Mouse (Mus musculus) limb, embryonic 14.5 days (tissue): ENCODE measurements at regions not wholly inside any gene's neighbourhood (a gene's known extent, or its start where the extent isn't known, plus 50 kb on each side); places are given as distances from the start of the nearest gene placed in this dataset.
"Not testable (repeated sequence)": the region's sequence is repeated elsewhere in the genome, so short reads cannot be mapped to it uniquely, and the experiment has no call there.

Experiments used
- ATAC-seq: fragments of 200-750 bp; cut with Nextera tagmentation; 2 replicates; pipeline ENCODE4 v1.8.0; 2017; ENCODE audit warnings: low read depth, moderate number of reproducible peaks, moderate TSS enrichment; ENCODE audit not compliant: low FRiP score
- DNase-seq: peaks from one replicate; pipeline ENCODE4 v3.0.0-alpha.2; 2015; ENCODE audit warnings: low spot score
- H3K27ac ChIP-seq: fragments of 300-500 bp; sonication (generic); replicated peaks from 2 replicates; pipeline ENCODE4 v1.5.1; 2014; ENCODE audit warnings: low read depth, mild to moderate bottlenecking, low read length, moderate library complexity, mixed read lengths
- H3K27me3 ChIP-seq: fragments of 300-500 bp; sonication (generic); 2 replicates; pipeline ENCODE4 v1.6.1; 2014; ENCODE audit warnings: low read length, mixed read lengths; ENCODE audit not compliant: control insufficient read depth, insufficient read depth
- H3K36me3 ChIP-seq: fragments of 300-500 bp; sonication (generic); 2 replicates; pipeline ENCODE4 v1.6.1; 2014; ENCODE audit warnings: mild to moderate bottlenecking, low read length, moderate library complexity, mixed read lengths; ENCODE audit not compliant: control insufficient read depth, insufficient read depth
- H3K4me1 ChIP-seq: fragments of 300-500 bp; sonication (generic); 2 replicates; pipeline ENCODE4 v1.6.1; 2014; ENCODE audit warnings: antibody characterized with exemption, low read length, mixed read lengths; ENCODE audit not compliant: control insufficient read depth, insufficient read depth
- H3K4me2 ChIP-seq: fragments of 300-500 bp; sonication (generic); replicated peaks from 2 replicates; pipeline ENCODE4 v1.6.1; 2014; ENCODE audit warnings: low read depth, mild to moderate bottlenecking, low read length, moderate library complexity; ENCODE audit not compliant: severe bottlenecking
- H3K4me3 ChIP-seq: fragments of 300-500 bp; sonication (generic); replicated peaks from 2 replicates; pipeline ENCODE4 v1.5.1; 2014; ENCODE audit warnings: low read length
- H3K9ac ChIP-seq: fragments of 300-500 bp; sonication (generic); 2 replicates; pipeline ENCODE4 v1.6.1; 2014; ENCODE audit warnings: mild to moderate bottlenecking, low read depth, low read length, moderate library complexity; ENCODE audit not compliant: severe bottlenecking
- H3K9me3 ChIP-seq: fragments of 300-500 bp; sonication (generic); 2 replicates; pipeline ENCODE4 v1.6.1; 2016; ENCODE audit warnings: low read length; ENCODE audit not compliant: control insufficient read depth
- POLR2A ChIP-seq: fragments of 200-500 bp; IDR thresholded peaks from 2 replicates; pipeline ENCODE4 v1.8.0; 2012; ENCODE audit warnings: inconsistent platforms, mild to moderate bottlenecking, moderate library complexity, borderline replicate concordance; ENCODE audit not compliant: insufficient read depth, insufficient read length; ENCODE audit errors: extremely low read depth
- WGBS: fragments of 180-500 bp; shearing (Covaris S2); extraction: QIAGEN DNeasy Blood & Tissue Kit; methylation state at CpG from one replicate; pipeline ENCODE4 v1.1.7; 2014; 5-methylcytosine and 5-hydroxymethylcytosine counted together

GRCm38 (mm10) chr4:67229214-67229613, 401.8 kb downstream of the Tlr4 start:
- no peaks in the 10 kb centered on the region for H3K9me3 ChIP-seq
- ATAC-seq (no peak), DNase-seq (no peak)
- H3K4me2 ChIP-seq = no peak overlapping the region
- H3K4me3 ChIP-seq = no peak overlapping the region
- H3K27me3 ChIP-seq = no peaks in the 10 kb centered on the region
- H3K4me1 ChIP-seq = no peaks in the 10 kb centered on the region
- no peak overlapping the region for H3K27ac ChIP-seq
- 78% methylated on average over 3 of the region's 3 CpGs for WGBS
- TF ChIP-seq POLR2A = no peak
- no peak overlapping the region for H3K9ac ChIP-seq
- H3K36me3 ChIP-seq = no peaks in the 10 kb centered on the region

- no peak overlapping the region for H3K4me2 ChIP-seq
- no peaks in the 10 kb centered on the region for H3K27me3 ChIP-seq
- ATAC-seq (no peak), DNase-seq (no peak)
- no peaks in the 10 kb centered on the region for H3K4me1 ChIP-seq
- no peak overlapping the region for H3K9ac ChIP-seq
- 83% methylated on average over 4 of the region's 4 CpGs for WGBS
- no peak overlapping the region for H3K27ac ChIP-seq
- no peak for TF ChIP-seq POLR2A
- no peaks in the 10 kb centered on the region for H3K9me3 ChIP-seq
- H3K4me3 ChIP-seq = no peak overlapping the region
- H3K36me3 ChIP-seq = no peaks in the 10 kb centered on the region
Measured at GRCm38 (mm10) chr4:67273553-67273952, 446.2 kb downstream of the Tlr4 start.

- ATAC-seq (no peak), DNase-seq (no peak)
- H3K27me3 ChIP-seq = no peaks in the 10 kb centered on the region
- TF ChIP-seq POLR2A = no peak
- no peak overlapping the region for H3K9ac ChIP-seq
- H3K4me1 ChIP-seq = no peaks in the 10 kb centered on the region
- H3K9me3 ChIP-seq = no peaks in the 10 kb centered on the region
- 68% methylated on average over 6 of the region's 6 CpGs for WGBS
- H3K27ac ChIP-seq = no peak overlapping the region
- no peaks in the 10 kb centered on the region for H3K36me3 ChIP-seq
- no peak overlapping the region for H3K4me2 ChIP-seq
- no peak overlapping the region for H3K4me3 ChIP-seq
Measured at GRCm38 (mm10) chr4:67301020-67301419, 473.6 kb downstream of the Tlr4 start.

DNA sequence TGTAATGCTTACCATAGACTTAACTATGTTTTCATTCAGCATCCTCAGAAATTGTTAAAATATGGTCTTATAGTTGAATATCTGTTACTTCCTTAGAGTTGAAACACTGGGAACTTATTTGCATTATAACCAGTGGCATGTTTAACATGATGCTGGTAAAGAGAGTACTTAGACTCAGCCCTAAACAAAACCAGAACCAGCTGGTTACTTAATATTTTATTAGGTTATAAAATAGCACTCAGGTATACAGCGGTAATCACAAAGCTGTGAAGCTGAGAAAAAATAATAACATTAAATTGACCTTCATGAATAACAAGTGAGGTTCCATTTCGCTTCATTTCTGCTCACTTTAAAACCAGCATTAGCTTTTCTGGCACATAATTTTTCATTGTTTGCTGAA, 474.4 kb downstream of the Tlr4 start:
- H3K4me1 ChIP-seq = no peaks in the 10 kb centered on the region
- no peak overlapping the region for H3K27ac ChIP-seq
- no peaks in the 10 kb centered on the region for H3K27me3 ChIP-seq
- no peak for DNase-seq
- H3K4me2 ChIP-seq = no peak overlapping the region
- H3K9ac ChIP-seq = no peak overlapping the region
- TF ChIP-seq POLR2A = no peak
- 44% methylated on average over 2 of the region's 2 CpGs for WGBS
- no peak overlapping the region for H3K4me3 ChIP-seq
- no peaks in the 10 kb centered on the region for H3K36me3 ChIP-seq
- no peak for ATAC-seq
- H3K9me3 ChIP-seq = no peaks in the 10 kb centered on the region

- H3K27ac ChIP-seq, H3K9ac ChIP-seq: not testable (repeated sequence)
Measured at GRCm38 (mm10) chr4:67320098-67320497, 492.7 kb downstream of the Tlr4 start.

More at GRCm38 (mm10) chr4:67320098-67320497, 492.7 kb downstream of the Tlr4 start:
- H3K4me2 ChIP-seq, ATAC-seq, H3K27me3 ChIP-seq, H3K4me3 ChIP-seq, H3K9me3 ChIP-seq, H3K36me3 ChIP-seq, DNase-seq, H3K4me1 ChIP-seq: not testable (repeated sequence)
